Mouse (Mus musculus): Measurements from ENCODE around the gene Hes7.

The Hes7 gene

GRCm38 (mm10) chr11:69135361-69135760 is 15.2 kb downstream of the Hes7 start:
- no peak for DNase-seq (ENCODE audit: extremely low read depth, insufficient read length, low spot score)

GRCm38 (mm10) chr11:69147546-69147945 is 27.3 kb downstream of the Hes7 start:
- no peak for DNase-seq (ENCODE audit: extremely low read depth, insufficient read length, low spot score)

- no peak for DNase-seq (ENCODE audit: extremely low read depth, insufficient read length, low spot score)
Measured at GRCm38 (mm10) chr11:69148451-69148960, 28.3 kb downstream of the Hes7 start.

GRCm38 (mm10) chr11:69149728-69150127 is 29.5 kb downstream of the Hes7 start:
- no peak for DNase-seq (ENCODE audit: extremely low read depth, insufficient read length, low spot score)

DNA sequence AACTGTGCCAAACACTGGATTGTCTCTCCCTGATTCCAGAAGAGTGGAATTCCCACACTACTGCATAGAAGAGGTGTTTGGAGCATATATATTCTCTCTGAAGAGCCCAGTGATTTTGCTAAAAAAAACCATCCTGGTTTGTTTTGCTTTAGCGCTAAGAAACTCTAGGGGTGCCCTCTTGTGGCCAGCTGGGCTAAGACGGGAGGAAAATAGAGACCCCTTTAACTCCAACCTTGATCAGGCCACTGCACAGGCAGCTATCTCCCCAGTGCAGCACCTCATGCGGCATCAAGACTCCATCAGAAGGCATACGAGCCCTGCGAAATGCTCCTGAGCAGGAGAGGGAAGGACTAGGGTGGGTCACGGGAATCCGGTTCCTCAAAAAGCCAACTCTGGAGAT is 30.2 kb downstream of the Hes7 start:
- DNase-seq (ENCODE audit: extremely low read depth, insufficient read length, low spot score), result no peak

DNA sequence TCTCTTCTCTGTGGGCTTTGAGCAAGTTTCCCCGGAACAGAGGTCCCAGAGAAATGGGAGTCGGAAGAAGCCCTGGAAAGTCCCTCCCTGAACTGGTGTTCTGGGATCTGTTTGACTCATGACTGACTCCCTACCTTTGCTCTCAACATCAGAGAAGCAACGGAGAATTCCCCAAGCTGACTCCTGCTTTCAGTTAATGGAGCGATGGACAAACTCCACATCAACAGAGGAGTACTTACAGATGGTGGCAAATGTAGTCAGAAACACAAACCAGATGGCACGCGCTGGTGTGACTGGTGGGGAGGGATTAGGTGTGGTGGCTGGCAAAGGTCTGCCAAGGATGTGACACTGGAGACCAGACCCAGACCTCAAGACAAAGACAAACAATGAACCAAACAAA is 30.8 kb downstream of the Hes7 start:
- DNase-seq (ENCODE audit: extremely low read depth, insufficient read length, low spot score), result no peak

- no peak for DNase-seq (ENCODE audit: extremely low read depth, insufficient read length, low spot score)
Measured at GRCm38 (mm10) chr11:69153831-69154230, 33.6 kb downstream of the Hes7 start.

- DNase-seq (ENCODE audit: extremely low read depth, insufficient read length, low spot score), result no peak
Measured at GRCm38 (mm10) chr11:69155351-69155750, 35.1 kb downstream of the Hes7 start.

DNA sequence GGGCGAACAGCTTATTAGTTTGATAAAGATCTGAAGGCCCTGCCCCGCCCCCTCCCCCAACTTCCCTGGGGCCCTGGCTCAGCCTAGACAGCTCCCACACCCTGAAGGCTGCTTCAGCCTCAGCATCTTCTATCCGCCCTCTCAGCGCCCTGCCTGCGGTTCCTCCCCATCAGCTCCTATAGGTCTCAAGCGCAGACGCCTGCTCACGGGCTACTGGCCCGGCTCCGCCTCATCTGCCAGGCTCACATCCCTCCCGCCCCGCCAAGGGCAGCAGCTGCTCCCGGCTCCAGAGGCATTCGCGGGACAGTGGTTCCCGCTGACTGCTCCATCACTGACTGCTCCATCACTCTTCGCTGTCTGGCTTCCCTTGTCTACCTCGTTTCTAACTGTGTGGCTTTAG is 36.6 kb downstream of the Hes7 start, which contains the start of gene Alox12b:
Gene Alox12b (plus strand): TSS at position 190 of the 400 bp plus-strand sequence.
- DNase-seq (ENCODE audit: extremely low read depth, insufficient read length, low spot score), result no peak

- no peak for DNase-seq (ENCODE audit: extremely low read depth, insufficient read length, low spot score)
Measured at GRCm38 (mm10) chr11:69169313-69169712, 49.1 kb downstream of the Hes7 start.

DNA sequence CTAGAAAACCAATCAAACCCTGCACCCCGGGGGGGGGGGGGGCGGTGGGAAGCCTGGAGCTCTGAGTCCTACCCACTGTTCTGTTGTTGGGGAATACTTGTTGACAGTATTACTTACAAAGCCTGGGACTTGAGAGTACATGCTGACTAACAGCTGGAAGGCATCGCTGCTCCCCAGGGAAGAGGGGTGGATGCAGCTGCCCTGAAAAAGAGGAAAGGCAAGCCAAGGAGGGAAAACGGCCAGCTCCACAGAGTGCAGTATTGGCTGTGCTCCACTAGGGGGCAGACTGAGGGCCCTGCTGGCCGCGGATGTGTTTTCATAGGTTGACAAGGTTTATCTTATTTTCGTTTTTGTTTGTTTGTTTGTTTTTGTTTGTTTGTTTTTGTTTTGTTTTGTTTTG is 51.4 kb downstream of the Hes7 start:
- DNase-seq (ENCODE audit: extremely low read depth, insufficient read length, low spot score), result peak; percentile 58

DNA sequence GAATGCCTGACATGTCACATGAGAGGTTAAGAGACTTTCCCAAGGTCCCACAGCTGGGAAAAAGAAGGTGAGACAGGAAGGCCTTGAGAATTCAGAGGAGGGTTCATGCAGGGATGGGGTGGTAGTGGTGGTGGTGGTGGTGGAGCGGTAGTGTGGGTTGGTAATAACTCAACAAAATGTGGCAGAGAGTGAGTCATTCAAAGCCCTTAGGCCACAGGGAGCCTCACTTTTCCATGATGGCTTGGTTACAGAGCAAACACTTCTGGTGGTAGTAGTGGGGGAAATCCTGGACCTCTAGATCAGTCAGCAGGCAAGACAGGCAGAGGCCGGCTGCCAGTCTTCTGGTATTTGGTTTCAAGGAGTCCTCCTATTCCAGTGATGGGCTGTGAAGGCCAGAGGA is 52.4 kb downstream of the Hes7 start:
- peak; percentile 32 for DNase-seq (ENCODE audit: extremely low read depth, insufficient read length, low spot score)
